Mouse (Mus musculus) retina, postnatal 1 day (tissue): ENCODE data around the gene Krtap8-1.

Experiments used
- DNase-seq: peaks from one replicate; pipeline ENCODE4 v3.0.0-alpha.2; 2012

Krtap8-1 gene

GRCm38 (mm10) chr16:89487852-89488251 is at the start of gene Krtap8-1:
Gene Krtap8-1, minus strand, starts transcription at chr16:89487952.
- peak; percentile 6 for DNase-seq

GRCm38 (mm10) chr16:89537349-89537748 is 49.6 kb upstream of the Krtap8-1 start:
- no peak for DNase-seq

- DNase-seq = no peak
Measured at GRCm38 (mm10) chr16:89530547-89530946, 42.8 kb upstream of the Krtap8-1 start.

- DNase-seq = no peak
Measured at GRCm38 (mm10) chr16:89529846-89530245, 42.1 kb upstream of the Krtap8-1 start.

- DNase-seq = no peak
Measured at GRCm38 (mm10) chr16:89528380-89528779, 40.6 kb upstream of the Krtap8-1 start.

GRCm38 (mm10) chr16:89520996-89521395 is 33.2 kb upstream of the Krtap8-1 start:
- no peak for DNase-seq

GRCm38 (mm10) chr16:89520555-89520954 is 32.8 kb upstream of the Krtap8-1 start:
- DNase-seq = no peak

GRCm38 (mm10) chr16:89520091-89520490 is 32.3 kb upstream of the Krtap8-1 start:
- DNase-seq = no peak

- peak; percentile 42 for DNase-seq
Measured at GRCm38 (mm10) chr16:89517635-89518034, 29.9 kb upstream of the Krtap8-1 start.

- DNase-seq = peak; percentile 24
Measured at GRCm38 (mm10) chr16:89513431-89513830, 25.7 kb upstream of the Krtap8-1 start.

- no peak for DNase-seq
Measured at GRCm38 (mm10) chr16:89508223-89508622, 20.5 kb upstream of the Krtap8-1 start, which contains the start of gene Krtap7-1. Gene Krtap7-1, minus strand, starts transcription at chr16:89508323.

- no peak for DNase-seq
Measured at GRCm38 (mm10) chr16:89503571-89503970, 15.8 kb upstream of the Krtap8-1 start.

- DNase-seq = no peak
Measured at GRCm38 (mm10) chr16:89501870-89502269, 14.1 kb upstream of the Krtap8-1 start.

- DNase-seq = no peak
Measured at GRCm38 (mm10) chr16:89497002-89497401, 9.2 kb upstream of the Krtap8-1 start.

GRCm38 (mm10) chr16:89495394-89496153 is 7.8 kb upstream of the Krtap8-1 start:
- DNase-seq = no peak

GRCm38 (mm10) chr16:89477679-89478314 is 10.0 kb downstream of the Krtap8-1 start:
- no peak for DNase-seq

GRCm38 (mm10) chr16:89461189-89461588 is 26.6 kb downstream of the Krtap8-1 start:
- peak; percentile 55 for DNase-seq
